Mouse (Mus musculus): Measurements from ENCODE around the gene Ifrd1. TPM values are rescaled to one million over a fixed set of nuclear protein-coding genes. Genes with fewer than 3 reads are reported as not detected.
"Not testable (repeated sequence)": the region's sequence is repeated elsewhere in the genome, so short reads cannot be mapped to it uniquely, and the experiment has no call there.

Gene Ifrd1
- polyA plus RNA-seq, 1 experiment from 2014 or later: 163 TPM

GRCm38 (mm10) chr12:40256543-40256942 is 8.2 kb upstream of the Ifrd1 start:
- WGBS: 86% methylated on average over 2 of the region's 2 CpGs
- Histone ChIP-seq H3K27me3 (no peaks in the 10 kb centered on the region), H3K4me1 (replicated peaks) (no peaks in the 10 kb centered on the region), H3K27ac (replicated peaks) (no peak overlapping the region), H3K4me2 (no peak overlapping the region), H3K9me3 (no peaks in the 10 kb centered on the region), H3K9ac (no peak overlapping the region), H3K36me3 (no peaks in the 10 kb centered on the region), H3K4me3 (no peak overlapping the region)
- no peak for ATAC-seq (ENCODE audit: low FRiP score, low read depth)

DNA sequence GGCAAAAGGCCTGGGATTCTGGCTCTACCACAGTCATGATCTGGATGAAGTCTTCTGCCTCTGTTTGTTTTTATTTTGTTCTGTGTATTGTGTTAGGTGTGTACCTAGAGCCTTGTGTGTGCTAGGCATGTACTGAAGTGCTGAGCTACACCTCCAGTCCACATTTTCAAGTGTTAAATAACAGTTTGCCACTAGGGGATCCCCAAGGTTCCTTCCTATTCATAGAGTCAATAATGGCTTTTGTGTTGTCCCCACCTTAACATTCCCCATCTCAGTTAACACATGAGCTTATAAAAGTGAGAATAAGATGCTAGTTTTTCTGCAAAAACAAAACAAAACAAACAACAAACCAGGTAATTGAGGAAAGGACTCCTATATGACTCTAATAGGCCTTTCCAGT is 7.7 kb upstream of the Ifrd1 start:
- ATAC-seq (ENCODE audit: low FRiP score, low read depth): no peak
- no peak overlapping the region for H3K4me2 ChIP-seq
- H3K9ac ChIP-seq: no peak overlapping the region
- H3K4me1 ChIP-seq (replicated peaks): no peaks in the 10 kb centered on the region
- no peaks in the 10 kb centered on the region for H3K36me3 ChIP-seq
- H3K27ac ChIP-seq (replicated peaks): no peak overlapping the region
- no peaks in the 10 kb centered on the region for H3K9me3 ChIP-seq
- no peak overlapping the region for H3K4me3 ChIP-seq
- H3K27me3 ChIP-seq: no peaks in the 10 kb centered on the region

GRCm38 (mm10) chr12:40255310-40255709 is 7.0 kb upstream of the Ifrd1 start:
- not testable (repeated sequence) for H3K36me3 ChIP-seq; H3K9ac ChIP-seq; H3K4me2 ChIP-seq; H3K9me3 ChIP-seq; ATAC-seq (ENCODE audit: low FRiP score, low read depth); H3K27me3 ChIP-seq; H3K4me1 ChIP-seq (replicated peaks); H3K4me3 ChIP-seq; H3K27ac ChIP-seq (replicated peaks)
- 87% methylated on average over 4 of the region's 4 CpGs for WGBS

DNA sequence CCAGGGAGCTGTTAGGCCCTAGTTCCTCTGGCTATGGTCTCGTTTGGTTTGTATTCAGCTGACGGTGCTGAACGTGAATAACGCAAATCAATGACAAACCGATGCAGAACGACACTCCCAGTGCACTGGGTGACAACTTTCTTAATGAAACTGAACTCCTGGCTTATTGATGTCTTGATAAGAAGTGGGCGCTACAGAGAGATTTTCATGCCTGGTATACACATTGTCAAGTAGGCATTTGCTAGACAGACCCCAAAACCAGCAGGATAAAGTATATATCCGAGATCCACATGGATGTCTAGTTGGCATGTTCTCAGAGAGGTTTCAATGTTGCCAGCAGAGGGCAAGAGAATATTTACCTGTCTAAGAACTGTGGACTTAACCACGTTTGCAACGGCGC is 6.4 kb upstream of the Ifrd1 start:
- H3K4me2 ChIP-seq: no peak overlapping the region
- 87% methylated on average over 11 of the region's 11 CpGs for WGBS
- H3K36me3 ChIP-seq: no peaks in the 10 kb centered on the region
- no peak overlapping the region for H3K4me3 ChIP-seq
- H3K27ac ChIP-seq (replicated peaks): no peak overlapping the region
- no peak for ATAC-seq (ENCODE audit: low FRiP score, low read depth)
- H3K9me3 ChIP-seq: no peaks in the 10 kb centered on the region
- H3K27me3 ChIP-seq: no peaks in the 10 kb centered on the region
- H3K4me1 ChIP-seq (replicated peaks): no peaks in the 10 kb centered on the region
- no peak overlapping the region for H3K9ac ChIP-seq

DNA sequence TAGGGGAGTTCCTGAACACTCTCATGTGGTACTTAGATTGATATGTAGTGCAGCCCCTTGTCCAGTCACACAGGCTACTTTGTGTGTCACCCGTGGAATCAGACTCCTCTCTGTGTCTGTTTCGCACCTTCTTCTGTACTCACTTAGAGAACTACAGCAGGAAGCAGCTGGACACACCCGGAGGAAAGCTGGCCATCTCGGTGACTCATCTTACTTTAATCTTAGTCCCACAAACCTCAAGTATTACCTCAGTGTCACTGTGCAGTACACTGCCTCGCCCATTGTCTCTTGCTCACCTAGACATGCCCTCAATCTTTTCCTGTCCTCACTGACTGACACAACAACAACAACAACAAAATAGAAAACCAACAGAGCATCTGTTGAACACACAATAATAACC is 4.9 kb upstream of the Ifrd1 start:
- no peak overlapping the region for H3K27ac ChIP-seq (replicated peaks)
- H3K4me3 ChIP-seq: no peak overlapping the region
- H3K9me3 ChIP-seq: no peaks in the 10 kb centered on the region
- ATAC-seq (ENCODE audit: low FRiP score, low read depth): no peak
- H3K4me2 ChIP-seq: no peak overlapping the region
- H3K9ac ChIP-seq: no peak overlapping the region
- H3K36me3 ChIP-seq: no peaks in the 10 kb centered on the region
- no peaks in the 10 kb centered on the region for H3K4me1 ChIP-seq (replicated peaks)
- H3K27me3 ChIP-seq: no peaks in the 10 kb centered on the region
- 85% methylated on average over 5 of the region's 5 CpGs for WGBS

DNA sequence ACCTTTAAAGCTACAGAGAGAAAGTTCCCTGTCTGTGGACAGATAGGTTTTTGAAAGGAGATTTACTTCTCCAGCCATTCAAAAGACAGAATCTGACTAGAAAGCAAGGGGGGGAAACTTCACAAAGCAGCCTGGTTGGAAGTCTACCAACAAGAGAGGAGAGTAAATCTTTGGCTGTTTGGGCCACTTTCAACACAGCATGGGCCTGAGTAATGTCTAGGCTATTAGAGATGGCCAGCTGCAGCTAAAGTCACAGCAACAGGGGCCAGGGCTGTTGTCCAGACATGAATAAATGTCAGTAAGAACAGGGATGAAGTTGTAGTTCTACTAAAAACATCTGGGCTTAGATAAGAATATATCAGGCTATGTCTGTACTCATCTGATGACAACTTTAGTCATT is 2.0 kb upstream of the Ifrd1 start:
- Histone ChIP-seq H3K9me3 (no peaks in the 10 kb centered on the region), H3K4me1 (replicated peaks) (no peaks in the 10 kb centered on the region)
- ATAC-seq (ENCODE audit: low FRiP score, low read depth): no peak

DNA sequence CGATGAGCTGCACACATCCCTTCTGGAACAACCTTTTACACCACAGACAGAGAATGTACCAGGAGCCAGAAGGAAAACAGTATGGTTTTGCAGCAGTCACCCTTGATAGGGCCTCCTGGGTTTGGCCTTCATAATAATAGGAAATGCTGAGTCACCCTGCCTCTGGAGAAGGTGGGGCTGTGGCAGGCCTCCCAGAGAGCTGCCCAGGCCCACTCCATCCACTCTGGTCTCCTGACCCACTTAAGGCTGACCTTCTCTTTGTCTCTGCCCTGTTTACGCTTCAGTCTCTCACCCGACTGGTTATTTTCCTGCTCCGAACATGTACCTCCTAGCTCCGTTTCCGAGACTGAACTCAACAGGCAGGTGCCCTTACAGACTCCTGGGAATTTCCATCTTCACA is 328 bp downstream of the Ifrd1 start:
- 78% methylated on average over 6 of the region's 6 CpGs for WGBS
- Histone ChIP-seq H3K27me3 (no peaks in the 10 kb centered on the region), H3K36me3 (no peaks in the 10 kb centered on the region), H3K4me2 (no peak overlapping the region), H3K9me3 (no peaks in the 10 kb centered on the region), H3K9ac (no peak overlapping the region), H3K4me1 (replicated peaks) (peaks cover 5% of the 10 kb centered on the region; the same call in 1 of the 2 replicates), H3K4me3 (no peak overlapping the region), H3K27ac (replicated peaks) (no peak overlapping the region)
- ATAC-seq (ENCODE audit: low FRiP score, low read depth): no peak

More for the DNA sequence above, 2.0 kb upstream of the Ifrd1 start:
- Histone ChIP-seq H3K27ac (replicated peaks) (no peak overlapping the region), H3K4me3 (no peak overlapping the region), H3K9ac (no peak overlapping the region), H3K27me3 (no peaks in the 10 kb centered on the region), H3K36me3 (no peaks in the 10 kb centered on the region), H3K4me2 (no peak overlapping the region)

GRCm38 (mm10) chr12:40247384-40247783 is 920 bp downstream of the Ifrd1 start:
- no peak overlapping the region for H3K9ac ChIP-seq
- no peak overlapping the region for H3K27ac ChIP-seq (replicated peaks)
- no peak for ATAC-seq (ENCODE audit: low FRiP score, low read depth)
- H3K27me3 ChIP-seq: no peaks in the 10 kb centered on the region
- H3K4me2 ChIP-seq: no peak overlapping the region
- H3K4me3 ChIP-seq: no peak overlapping the region
- no peaks in the 10 kb centered on the region for H3K9me3 ChIP-seq
- 86% methylated on average over 4 of the region's 4 CpGs for WGBS
- H3K36me3 ChIP-seq: no peaks in the 10 kb centered on the region
- peaks cover 5% of the 10 kb centered on the region; the same call in 1 of the 2 replicates for H3K4me1 ChIP-seq (replicated peaks)

DNA sequence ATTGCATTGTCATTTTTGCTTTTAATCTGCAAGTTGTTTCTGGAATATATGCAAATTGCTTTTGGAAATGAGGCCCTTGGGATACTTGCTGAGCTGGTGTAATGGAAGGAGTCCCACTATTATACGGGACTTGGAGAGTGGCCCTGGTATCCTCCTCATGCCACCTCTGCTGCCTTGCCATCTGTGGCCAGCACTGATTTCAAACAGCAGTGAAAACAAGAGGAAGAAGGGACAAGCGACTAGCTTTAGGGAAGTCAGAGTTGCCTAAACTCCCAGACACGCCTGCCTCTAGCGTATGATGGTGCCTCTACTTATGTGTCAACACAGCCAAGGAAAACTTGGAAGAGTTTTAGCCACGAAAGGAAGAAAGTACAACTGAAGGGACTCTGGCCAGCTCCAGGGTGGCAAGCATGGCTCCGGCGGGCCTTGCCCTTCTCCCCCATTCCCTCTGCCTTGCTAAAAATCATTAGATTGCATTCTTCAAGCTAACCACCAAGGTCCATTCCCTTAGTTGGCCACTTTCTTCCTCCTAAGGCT is 2.8 kb downstream of the Ifrd1 start:
- Histone ChIP-seq H3K4me1 (replicated peaks) (peaks cover 5% of the 10 kb centered on the region; the same call in 1 of the 2 replicates), H3K27me3 (no peaks in the 10 kb centered on the region), H3K36me3 (no peaks in the 10 kb centered on the region), H3K4me3 (no peak overlapping the region), H3K4me2 (no peak overlapping the region), H3K27ac (replicated peaks) (no peak overlapping the region), H3K9me3 (no peaks in the 10 kb centered on the region), H3K9ac (no peak overlapping the region)
- WGBS: 85% methylated on average over 7 of the region's 7 CpGs
- no peak for ATAC-seq (ENCODE audit: low FRiP score, low read depth)

DNA sequence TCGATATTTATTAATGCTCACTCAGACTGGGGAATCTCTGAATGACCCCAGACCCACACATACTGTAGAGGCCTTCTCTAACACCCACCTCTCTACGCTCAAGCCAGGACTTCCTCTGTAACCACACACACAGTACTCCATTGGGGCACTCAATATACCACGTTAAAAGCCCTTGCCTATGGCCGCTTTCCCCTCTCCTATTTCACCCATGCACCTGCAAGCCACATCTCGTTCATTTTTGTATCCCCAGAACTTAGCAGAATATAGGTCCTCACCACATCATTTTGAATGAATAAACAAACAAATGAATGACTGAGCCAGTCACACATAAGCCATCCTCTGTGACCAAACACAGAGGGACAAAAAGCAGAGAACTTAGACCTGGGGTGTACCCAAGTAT is 3.4 kb downstream of the Ifrd1 start:
- Histone ChIP-seq H3K27me3 (no peaks in the 10 kb centered on the region), H3K27ac (replicated peaks) (no peak overlapping the region), H3K4me3 (no peak overlapping the region), H3K4me2 (no peak overlapping the region), H3K36me3 (no peaks in the 10 kb centered on the region), H3K4me1 (replicated peaks) (peaks cover 5% of the 10 kb centered on the region; the same call in 1 of the 2 replicates), H3K9me3 (no peaks in the 10 kb centered on the region), H3K9ac (no peak overlapping the region)
- no peak for ATAC-seq (ENCODE audit: low FRiP score, low read depth)
- WGBS: 90% methylated on average over 5 of the region's 5 CpGs

GRCm38 (mm10) chr12:40243821-40244221 is 4.5 kb downstream of the Ifrd1 start:
- no peak overlapping the region for H3K9ac ChIP-seq
- H3K36me3 ChIP-seq: no peaks in the 10 kb centered on the region
- H3K9me3 ChIP-seq: no peaks in the 10 kb centered on the region
- WGBS: 47% methylated on average over 11 of the region's 11 CpGs
- H3K27me3 ChIP-seq: no peaks in the 10 kb centered on the region
- 0 out of 2 replicates have a peak, but pooled peaks have one; percentile 48 for ATAC-seq (ENCODE audit: low FRiP score, low read depth)
- H3K4me3 ChIP-seq: no peak overlapping the region
- no peak overlapping the region for H3K27ac ChIP-seq (replicated peaks)
- peak overlapping the region; percentile 11; the same call in 1 of the 2 replicates for H3K4me2 ChIP-seq
- H3K4me1 ChIP-seq (replicated peaks): peaks cover 5% of the 10 kb centered on the region; the same call in 1 of the 2 replicates

DNA sequence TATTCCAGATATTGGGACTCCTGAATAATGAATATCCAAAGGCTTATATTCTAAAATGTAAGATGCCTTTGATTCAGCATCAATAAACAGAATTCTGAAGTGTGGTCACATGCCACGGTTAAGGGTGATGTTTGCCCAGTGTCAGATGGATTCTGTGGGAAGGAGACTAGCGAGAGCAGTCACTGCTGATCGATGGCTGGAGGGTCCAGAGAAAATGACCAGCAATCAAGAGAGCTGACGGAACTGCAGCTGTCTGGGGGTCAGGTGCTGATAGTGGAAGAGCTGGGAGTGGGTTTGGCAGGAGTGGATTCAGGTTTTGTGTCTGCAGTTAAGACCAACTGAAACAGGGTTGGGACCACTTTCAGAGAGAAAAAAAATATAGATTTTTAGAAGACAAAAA is 5.1 kb downstream of the Ifrd1 start:
- Histone ChIP-seq H3K27ac (replicated peaks) (no peak overlapping the region), H3K4me1 (replicated peaks) (peaks cover 5% of the 10 kb centered on the region; the same call in 1 of the 2 replicates), H3K9me3 (no peaks in the 10 kb centered on the region), H3K9ac (no peak overlapping the region), H3K4me2 (no peak overlapping the region), H3K4me3 (no peak overlapping the region), H3K27me3 (no peaks in the 10 kb centered on the region), H3K36me3 (no peaks in the 10 kb centered on the region)
- ATAC-seq (ENCODE audit: low FRiP score, low read depth): no peak
- WGBS: 60% methylated on average over 4 of the region's 4 CpGs

DNA sequence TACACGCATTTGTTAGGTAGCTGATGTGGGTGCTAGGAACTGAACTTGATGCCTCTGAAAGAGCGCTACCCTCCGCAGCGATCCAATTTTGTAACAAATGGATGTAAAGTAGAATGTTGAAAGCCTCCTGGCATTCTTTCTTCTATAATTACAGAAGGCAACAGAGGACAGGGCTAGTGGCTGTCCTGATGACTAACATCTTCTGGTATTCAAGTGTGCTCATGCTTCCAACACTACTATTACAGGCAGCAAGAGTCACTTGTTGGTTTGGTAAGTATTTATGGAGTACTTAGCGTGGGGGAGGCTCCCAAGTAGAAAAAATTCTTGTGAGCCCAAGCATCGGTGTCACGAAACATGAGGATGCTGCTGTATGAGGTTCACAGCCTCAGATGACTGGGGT is 9.1 kb downstream of the Ifrd1 start:
- H3K36me3 ChIP-seq: no peaks in the 10 kb centered on the region
- H3K4me1 ChIP-seq (replicated peaks): peaks cover 5% of the 10 kb centered on the region; the same call in 1 of the 2 replicates
- no peaks in the 10 kb centered on the region for H3K9me3 ChIP-seq
- no peak overlapping the region for H3K27ac ChIP-seq (replicated peaks)
- ATAC-seq (ENCODE audit: low FRiP score, low read depth): no peak
- H3K27me3 ChIP-seq: no peaks in the 10 kb centered on the region
- H3K4me2 ChIP-seq: no peak overlapping the region
- H3K9ac ChIP-seq: no peak overlapping the region
- H3K4me3 ChIP-seq: no peak overlapping the region
- 97% methylated on average over 7 of the region's 7 CpGs for whole genome bisulfite sequencing

Data from hindbrain, embryonic 15.5 days (tissue).